Comparison of ENCODE assay signal across 15 mouse cellular contexts in the genomic region with DNA sequence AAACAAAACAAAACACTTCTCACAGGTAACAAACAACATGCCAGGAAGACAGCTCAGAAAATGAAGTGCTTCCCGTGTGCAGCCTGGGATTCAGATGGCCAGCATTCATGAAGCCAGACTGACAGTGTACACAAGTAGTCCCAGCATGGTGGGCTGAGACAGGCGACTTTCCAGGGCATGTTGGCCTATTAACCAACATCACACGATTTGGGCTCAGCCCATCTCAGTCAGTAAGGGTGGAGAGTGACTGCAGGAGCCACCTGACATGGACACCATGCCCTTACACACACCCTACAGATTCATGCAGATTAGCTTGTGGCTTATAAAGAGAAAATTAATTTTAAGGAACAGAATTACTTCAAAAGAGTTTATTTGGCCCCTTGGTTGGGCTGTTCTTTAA.
"Had no signal": no experiment of that assay in that cellular context is flagged by ENCODE, and none has a peak within 500 bp of the region (broad histone marks: within the 10 kb centered on the region; RNA-seq: fewer than 3 reads in every experiment).

No protein-coding gene starts in this region.

- H3K9ac ChIP-seq: lung, embryonic 15.5 days; midbrain, embryonic 13.5 days; midbrain, embryonic 15.5 days; neural tube, embryonic 12.5 days; stomach, embryonic 15.5 days had no signal

- H3K27me3 ChIP-seq: lung, embryonic 15.5 days; megakaryocyte, embryonic 14.5 days; midbrain, embryonic 13.5 days; midbrain, embryonic 15.5 days; neural tube, embryonic 12.5 days; stomach, embryonic 15.5 days had no signal

- DNase-seq: lung, adult 2 months; lung, postnatal 14 days; lung, postnatal 36 days; thymus, adult 2 months; thymus, postnatal 25 days had no signal

- H3K36me3 ChIP-seq: midbrain, embryonic 15.5 days; stomach, embryonic 15.5 days had no signal

- H3K27ac ChIP-seq: lung, embryonic 15.5 days; macrophage; midbrain, embryonic 13.5 days; midbrain, embryonic 15.5 days; neural tube, embryonic 12.5 days; stomach, embryonic 15.5 days; stomach, postnatal 0 days had no signal

- H3K4me1 ChIP-seq: neural tube, embryonic 12.5 days; stomach, embryonic 15.5 days had no signal

- H3K9me3 ChIP-seq: lung, embryonic 15.5 days; megakaryocyte, embryonic 14.5 days; midbrain, embryonic 13.5 days; midbrain, embryonic 15.5 days; neural tube, embryonic 12.5 days; stomach, embryonic 15.5 days had no signal

- H3K4me2 ChIP-seq: lung, embryonic 15.5 days; midbrain, embryonic 11.5 days; midbrain, embryonic 13.5 days; midbrain, embryonic 15.5 days; neural tube, embryonic 12.5 days; stomach, embryonic 15.5 days had no signal

- H3K4me3 ChIP-seq: lung, embryonic 15.5 days; megakaryocyte, embryonic 14.5 days; midbrain, embryonic 13.5 days; midbrain, embryonic 15.5 days; neural tube, embryonic 12.5 days; stomach, embryonic 15.5 days had no signal

- ATAC-seq: lung, postnatal 0 days; midbrain, embryonic 13.5 days had no signal
